Mouse (Mus musculus) adrenal gland, adult 2 months (tissue): Measurements from ENCODE around the gene Med23. TPM values are rescaled to one million over a fixed set of nuclear protein-coding genes. Genes with fewer than 3 reads are reported as not detected.
A peak's percentile ranks its signal among the peaks of the same experiment; 100 is the strongest.

Source experiments
- DNase-seq: peaks from one replicate; pipeline ENCODE4 v3.0.0; 2021
- long read RNA-seq: library from polyadenylated mRNA; stranded (forward); transcript quantifications from one replicate; pipeline ENCODE4 v2.0.0, GENCODE M21; 2021
- polyA plus RNA-seq: library from polyadenylated mRNA; depleted of rRNA; stranded (reverse); fragments of >200 nt; gene quantifications from 2 replicates; pipeline ENCODE4 v1.2.3, GENCODE M21; 2012; rRNA removed
- total RNA-seq, 2 experiments: library from RNA; stranded (reverse); gene quantifications; 2 replicates each; pipeline ENCODE4 v1.2.3; 2021

Med23 gene
- total RNA-seq (10 to 100 TPM; 21.1 to 23.5 TPM), polyA plus RNA-seq (11.9 and 12.9 TPM in 2 replicates)
- long read RNA-seq: 0 reads

GRCm38 (mm10) chr10:24869760-24870290 lies at the start of gene Med23:
Gene Med23 (plus strand): TSS chr10:24869986.
- DNase-seq: peak; percentile 98

- no peak for DNase-seq
Observed at GRCm38 (mm10) chr10:24821990-24822676, 47.7 kb upstream of the Med23 start.

DNA sequence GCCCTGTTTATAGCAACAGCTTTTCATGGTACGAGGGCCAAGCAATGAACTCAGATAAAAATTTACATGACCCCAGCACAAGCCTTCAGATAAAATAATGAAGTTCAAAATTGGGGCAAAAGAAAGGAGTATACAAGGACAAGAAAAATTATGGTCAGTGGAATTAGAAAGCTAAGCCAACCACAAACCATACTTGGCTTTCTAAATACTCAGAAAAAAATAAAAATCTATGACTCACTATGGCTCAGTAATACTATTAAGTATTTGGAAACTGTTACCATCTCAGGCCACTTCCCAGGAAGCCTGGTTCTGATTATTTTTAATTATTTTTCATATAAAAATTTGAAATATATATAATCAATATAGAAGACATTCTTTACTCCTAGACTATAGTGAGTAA lies 46.9 kb upstream of the Med23 start:
- DNase-seq: no peak

GRCm38 (mm10) chr10:24823265-24823664 lies 46.5 kb upstream of the Med23 start:
- no peak for DNase-seq

DNA sequence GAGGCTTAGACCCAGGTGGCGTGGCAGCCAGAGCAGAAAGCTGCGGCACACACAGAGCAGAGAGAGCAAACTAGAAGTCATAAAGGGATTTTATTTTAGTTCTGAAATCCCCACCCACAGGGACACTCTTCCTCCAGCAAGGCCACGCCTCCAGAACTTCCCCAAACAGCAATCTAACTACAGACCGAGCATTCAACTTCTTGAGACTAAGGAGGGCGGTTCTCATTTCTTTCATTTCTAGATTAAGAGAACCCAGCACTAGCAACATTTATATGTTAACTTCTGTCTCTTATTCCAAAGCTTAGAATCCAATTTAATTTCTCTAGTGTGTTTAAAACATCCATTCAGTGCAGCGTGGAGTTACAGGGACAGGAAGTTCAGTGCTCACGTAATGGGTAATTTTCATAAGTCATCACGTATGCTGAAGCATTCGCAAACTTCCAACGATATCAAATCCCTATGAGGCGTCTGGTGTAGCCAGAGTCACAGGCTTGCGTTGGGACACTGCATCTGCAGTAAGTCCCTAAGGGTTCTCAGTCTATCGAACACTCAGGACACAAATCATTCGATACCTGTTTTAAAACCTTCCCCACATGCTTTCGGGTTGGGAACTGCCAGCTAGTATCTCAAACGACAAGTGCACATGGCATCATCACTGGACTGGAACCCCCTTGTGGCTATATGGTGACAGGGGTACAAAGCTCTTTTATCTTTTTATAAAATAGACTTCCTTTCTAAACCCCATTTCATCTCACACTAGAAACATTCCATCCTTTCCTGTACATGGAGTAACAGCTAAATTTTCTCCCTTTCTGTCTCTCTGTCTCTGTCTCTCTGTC lies 45.9 kb upstream of the Med23 start:
- no peak for DNase-seq

DNA sequence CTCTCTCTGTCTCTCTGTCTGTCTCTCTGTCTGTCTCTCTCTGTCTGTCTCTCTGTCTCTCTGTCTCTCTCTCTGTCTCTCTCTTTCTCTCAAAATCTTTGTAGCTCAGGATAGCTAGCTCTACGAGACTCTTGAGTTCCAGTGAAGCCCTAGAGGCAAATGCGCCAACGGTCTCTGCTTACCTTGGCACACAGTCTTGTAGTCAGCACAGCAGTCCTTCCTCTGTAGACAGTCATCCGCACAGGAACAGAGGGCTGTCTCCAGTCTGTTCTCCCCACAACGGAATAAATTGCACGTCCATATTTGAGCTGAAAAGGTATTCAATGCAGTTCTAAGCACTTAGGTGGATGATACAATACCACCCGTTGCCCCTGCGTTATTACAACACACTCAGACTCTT lies 45.2 kb upstream of the Med23 start:
- DNase-seq: no peak

DNA sequence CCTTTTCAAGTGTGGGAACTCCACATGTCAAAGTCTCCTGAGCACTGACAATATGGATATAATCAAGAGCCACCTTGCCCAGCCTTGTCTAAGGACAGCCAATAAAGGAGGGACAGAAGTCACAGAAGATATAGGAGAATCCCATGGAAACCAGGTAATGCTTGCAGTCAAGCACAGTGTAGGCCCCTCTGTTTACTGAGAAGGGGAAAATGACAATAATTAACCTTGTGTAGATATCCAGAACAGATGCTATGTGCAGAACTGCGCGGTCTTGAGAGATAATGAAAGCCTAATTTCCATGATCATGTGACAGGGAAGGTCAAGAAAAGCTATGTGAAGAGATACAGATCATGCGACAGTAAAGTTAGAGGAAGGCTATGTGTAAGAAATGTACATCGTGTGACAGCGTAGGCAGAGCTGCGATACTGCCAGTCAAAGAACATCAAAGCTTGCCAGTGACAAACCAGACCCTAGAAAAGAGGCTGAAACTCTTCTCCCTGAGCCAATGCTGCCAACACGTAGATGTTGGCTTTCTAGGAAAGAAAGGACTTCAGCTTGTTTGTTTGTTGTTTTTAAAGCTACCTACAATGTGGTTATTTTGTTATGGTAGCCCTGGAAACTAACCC lies 44.2 kb upstream of the Med23 start:
- DNase-seq: no peak

- DNase-seq: peak; percentile 39
Observed at GRCm38 (mm10) chr10:24826130-24826529, 43.7 kb upstream of the Med23 start.

DNA sequence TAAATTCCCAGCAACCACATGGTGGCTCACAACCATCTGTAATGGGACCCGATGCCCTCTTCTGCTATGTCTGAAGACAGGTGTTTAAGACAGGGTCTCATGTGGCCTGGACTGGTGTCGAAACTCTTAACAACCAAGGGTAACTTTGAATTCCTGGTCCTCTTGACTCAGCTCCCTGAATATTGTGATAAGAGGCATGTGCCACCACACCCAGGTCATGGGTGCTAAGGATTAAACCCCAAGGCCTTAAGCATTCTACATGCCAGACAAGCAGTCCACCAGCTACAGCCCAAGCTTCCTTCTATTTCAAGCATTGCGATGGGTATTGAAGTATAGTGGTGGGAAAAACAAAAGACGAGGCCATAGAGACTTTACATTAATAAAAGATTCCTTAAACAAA lies 41.6 kb upstream of the Med23 start:
- DNase-seq: no peak

- DNase-seq: no peak
Observed at GRCm38 (mm10) chr10:24830448-24830847, 39.3 kb upstream of the Med23 start.

GRCm38 (mm10) chr10:24831377-24832095 lies 38.2 kb upstream of the Med23 start:
- DNase-seq: no peak

GRCm38 (mm10) chr10:24832306-24832705 lies 37.5 kb upstream of the Med23 start:
- no peak for DNase-seq

DNA sequence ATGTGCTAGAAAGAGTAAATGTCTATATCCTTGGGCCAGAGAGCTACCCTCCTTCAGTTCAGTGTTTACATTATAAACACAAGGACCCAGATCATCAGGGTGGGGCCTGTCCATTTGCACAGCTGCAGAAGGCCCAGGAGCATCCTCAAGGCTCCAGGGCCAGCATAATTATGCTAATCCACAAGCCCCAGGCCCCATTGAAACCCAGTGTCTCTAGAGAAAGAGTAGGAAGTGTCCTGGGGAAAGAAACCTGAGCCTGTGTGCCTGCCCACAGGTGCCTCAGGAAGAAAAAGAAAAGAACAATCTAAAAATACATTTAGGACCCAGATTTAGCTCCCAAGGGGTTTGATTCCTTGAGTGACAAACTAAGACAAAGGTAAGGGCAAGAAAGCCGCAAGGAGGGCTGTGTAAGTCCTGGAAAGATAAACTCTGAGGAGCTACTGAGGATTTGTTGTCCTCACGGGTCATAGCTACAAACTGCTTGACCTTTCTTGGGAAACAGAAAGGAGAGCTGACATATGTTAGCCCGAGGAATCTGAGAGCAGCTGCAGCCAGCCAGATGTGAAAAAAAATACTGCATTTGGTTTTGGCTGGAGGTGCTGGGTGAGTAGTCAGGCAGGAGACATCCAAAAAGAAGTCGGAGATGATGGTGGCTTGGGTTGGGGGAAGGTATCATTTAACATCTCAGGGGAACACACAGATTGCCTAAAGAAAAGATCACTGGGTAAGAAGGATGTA lies 35.0 kb upstream of the Med23 start:
- DNase-seq: no peak

GRCm38 (mm10) chr10:24835702-24836342 lies 34.0 kb upstream of the Med23 start:
- no peak for DNase-seq

DNA sequence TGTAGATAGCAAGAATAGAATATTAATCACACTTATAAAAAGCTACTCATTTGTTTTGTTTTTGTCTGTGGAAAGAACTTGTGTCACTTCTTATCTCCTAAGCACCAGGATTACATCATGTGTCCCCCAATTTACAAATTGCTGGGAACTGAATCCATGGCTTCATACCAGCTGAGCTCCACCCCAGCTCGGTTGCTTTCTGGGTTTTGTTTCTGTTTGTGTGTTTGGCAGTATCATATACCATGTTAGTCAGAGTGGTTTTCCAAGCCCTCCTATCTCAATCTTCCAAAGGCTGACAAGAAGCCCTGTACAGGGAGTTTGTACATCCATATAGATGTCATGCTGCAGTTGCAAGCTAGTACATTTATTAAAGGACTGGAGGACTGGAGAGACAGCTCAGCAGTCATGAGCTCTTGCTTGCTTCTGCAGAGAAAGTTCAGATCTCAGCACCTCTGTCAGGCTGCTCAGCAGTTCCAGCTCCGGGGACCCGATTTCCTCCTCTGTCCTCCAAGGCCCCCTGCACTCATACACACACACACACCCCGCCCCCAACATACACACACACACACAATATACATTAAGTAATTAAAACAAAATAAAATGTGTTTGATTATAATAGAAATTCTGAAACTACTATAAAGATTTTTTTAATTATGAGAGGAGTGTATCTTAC lies 33.3 kb upstream of the Med23 start:
- DNase-seq: no peak

DNA sequence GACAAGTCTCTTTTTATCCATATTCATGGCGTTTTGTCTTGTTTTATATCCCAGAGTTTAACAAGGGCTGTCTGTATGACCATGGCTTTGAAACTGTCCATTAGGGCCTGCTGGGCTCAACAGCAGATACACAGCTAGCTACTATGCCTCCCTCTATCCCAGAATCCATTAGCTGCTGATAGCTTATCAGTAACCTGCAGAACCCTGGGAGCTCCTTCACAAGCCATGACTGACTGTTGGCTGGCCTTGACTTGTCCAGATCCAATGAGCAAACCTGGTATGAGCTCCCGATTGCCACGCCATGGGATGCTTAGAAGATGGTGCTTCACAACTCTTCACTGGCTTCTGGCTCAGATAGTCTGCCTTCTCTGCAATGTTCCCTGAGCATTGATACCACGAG lies 29.0 kb upstream of the Med23 start:
- no peak for DNase-seq

DNA sequence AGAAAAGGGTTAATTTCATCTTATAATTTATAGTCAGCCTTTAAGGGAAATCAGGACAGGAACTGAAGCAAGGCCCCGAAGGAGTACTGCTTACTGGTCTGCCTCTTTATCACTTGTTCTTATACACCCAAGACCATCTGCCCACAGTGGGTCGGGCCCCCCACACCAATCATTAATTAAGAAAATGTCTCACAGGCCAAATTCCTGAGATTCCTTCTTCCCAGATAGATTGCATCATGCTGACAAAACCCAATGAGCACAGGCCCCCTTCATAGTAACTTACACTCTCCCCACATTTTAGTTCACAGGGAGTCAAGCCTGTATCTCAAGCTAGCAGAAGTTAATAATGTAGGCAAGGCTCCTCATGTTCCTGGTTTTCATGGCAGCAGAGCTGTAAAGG lies 27.8 kb upstream of the Med23 start:
- DNase-seq: no peak

DNA sequence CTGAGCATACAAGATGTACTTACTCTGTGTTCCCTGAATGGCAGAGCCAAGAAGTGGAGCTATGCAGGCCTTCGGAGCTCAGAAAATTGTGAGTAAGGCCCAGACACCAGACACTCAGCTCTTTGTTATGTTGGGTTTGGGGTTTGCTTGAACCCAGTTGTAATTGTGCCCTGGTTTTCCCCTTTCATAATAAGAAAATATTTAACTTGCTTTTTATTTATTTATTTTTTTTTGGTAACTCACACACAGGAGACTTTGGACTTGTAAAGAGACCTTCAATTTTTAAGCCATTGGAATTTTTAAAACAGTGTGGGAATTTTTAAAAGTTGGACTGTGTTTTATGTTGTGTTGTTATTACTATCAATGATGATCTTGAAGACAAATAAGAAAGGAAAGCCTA lies 27.1 kb upstream of the Med23 start, which contains the start of gene Enpp3:
Gene Enpp3, minus strand, starts transcription at position 148 of the 400 bp plus-strand sequence.
- DNase-seq: no peak

DNA sequence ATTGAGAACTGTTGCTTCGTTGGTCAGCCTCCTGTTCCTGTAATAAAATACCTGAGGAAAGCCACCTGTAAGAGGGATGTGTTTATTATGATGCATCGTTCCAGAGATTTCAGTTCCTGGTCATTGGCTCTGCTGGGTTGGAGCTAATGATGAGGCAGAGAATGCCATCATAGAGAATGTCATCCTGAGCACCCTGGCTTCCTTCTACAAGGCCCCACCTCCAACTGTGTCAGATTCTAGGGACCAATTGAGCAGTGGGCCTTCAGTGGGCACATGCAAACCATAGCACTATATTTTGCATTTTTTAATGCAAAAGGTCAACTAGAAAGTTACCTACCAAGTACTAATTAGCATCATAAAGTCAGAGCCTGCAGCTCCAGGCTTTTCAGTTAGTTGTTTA lies 6.6 kb upstream of the Med23 start:
- DNase-seq: no peak

DNA sequence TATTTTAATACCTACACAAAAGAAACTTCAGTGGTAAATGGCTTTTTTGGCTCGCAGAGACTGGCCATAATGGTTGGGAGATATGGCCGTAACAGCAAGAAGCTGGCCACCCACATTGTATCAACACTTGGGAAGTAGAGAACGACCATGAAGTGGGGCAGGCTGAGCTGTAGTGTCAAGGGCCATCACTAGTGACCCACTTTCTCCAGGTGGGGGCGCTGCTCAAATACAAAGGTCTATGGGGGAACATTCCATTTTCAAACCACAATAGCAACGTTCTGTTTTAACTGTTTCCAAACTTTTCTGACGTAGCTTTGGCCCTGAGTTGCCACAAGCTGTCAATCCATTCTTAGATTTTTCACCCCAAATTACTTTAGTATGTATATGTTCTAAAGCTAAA lies 5.4 kb upstream of the Med23 start:
- no peak for DNase-seq
